Mouse (Mus musculus): ENCODE data around the gene Ruvbl1.

Ruvbl1 gene

GRCm38 (mm10) chr6:88465181-88465920 lies at the start of gene Ruvbl1:
Gene Ruvbl1, plus strand, starts transcription at chr6:88465409.
- DNase-seq (ENCODE audit: low spot score in 2 of 2) = peak; percentile 85 to 95

- no peak for DNase-seq (ENCODE audit: low spot score in 2 of 2)
Observed at GRCm38 (mm10) chr6:88416130-88416758, 49.0 kb upstream of the Ruvbl1 start.

- no peak for DNase-seq (ENCODE audit: low spot score in 2 of 2)
Observed at GRCm38 (mm10) chr6:88431202-88431601, 34.0 kb upstream of the Ruvbl1 start.

- DNase-seq (ENCODE audit: low spot score in 2 of 2) = no peak
Observed at GRCm38 (mm10) chr6:88435609-88436008, 29.6 kb upstream of the Ruvbl1 start.

GRCm38 (mm10) chr6:88439056-88439455 lies 26.2 kb upstream of the Ruvbl1 start:
- peak in 1 of 2 experiments; percentile 38 for DNase-seq (ENCODE audit: low spot score in 2 of 2)

GRCm38 (mm10) chr6:88442551-88442950 lies 22.7 kb upstream of the Ruvbl1 start:
- no peak for DNase-seq (ENCODE audit: low spot score in 2 of 2)

- DNase-seq (ENCODE audit: low spot score in 2 of 2) = no peak
Observed at GRCm38 (mm10) chr6:88443446-88443845, 21.8 kb upstream of the Ruvbl1 start.

- DNase-seq (ENCODE audit: low spot score in 2 of 2) = no peak
Observed at GRCm38 (mm10) chr6:88444076-88444750, 21.0 kb upstream of the Ruvbl1 start.

GRCm38 (mm10) chr6:88445661-88446060 lies 19.5 kb upstream of the Ruvbl1 start:
- no peak for DNase-seq (ENCODE audit: low spot score in 2 of 2)

- DNase-seq (ENCODE audit: low spot score in 2 of 2) = peak; percentile 58 to 80
Observed at GRCm38 (mm10) chr6:88446063-88447002, 18.9 kb upstream of the Ruvbl1 start, which contains the start of gene Eefsec. Gene Eefsec, minus strand, starts transcription at chr6:88446539.

- no peak for DNase-seq (ENCODE audit: low spot score in 2 of 2)
Observed at GRCm38 (mm10) chr6:88447454-88447853, 17.8 kb upstream of the Ruvbl1 start.

- DNase-seq (ENCODE audit: low spot score in 2 of 2) = no peak
Observed at GRCm38 (mm10) chr6:88454545-88454944, 10.7 kb upstream of the Ruvbl1 start.

GRCm38 (mm10) chr6:88469878-88470277 lies 4.7 kb downstream of the Ruvbl1 start:
- no peak for DNase-seq (ENCODE audit: low spot score in 2 of 2)

GRCm38 (mm10) chr6:88480421-88480820 lies 15.2 kb downstream of the Ruvbl1 start:
- no peak for DNase-seq (ENCODE audit: low spot score in 2 of 2)

GRCm38 (mm10) chr6:88483111-88483510 lies 17.9 kb downstream of the Ruvbl1 start:
- no peak for DNase-seq (ENCODE audit: low spot score in 2 of 2)

- DNase-seq (ENCODE audit: low spot score in 2 of 2) = no peak
Observed at GRCm38 (mm10) chr6:88483913-88484312, 18.7 kb downstream of the Ruvbl1 start.

GRCm38 (mm10) chr6:88485378-88485777 lies 20.2 kb downstream of the Ruvbl1 start:
- no peak for DNase-seq (ENCODE audit: low spot score in 2 of 2)

GRCm38 (mm10) chr6:88486893-88487292 lies 21.7 kb downstream of the Ruvbl1 start:
- peak in 1 of 2 experiments; percentile 79 for DNase-seq (ENCODE audit: low spot score in 2 of 2)

- DNase-seq (ENCODE audit: low spot score in 2 of 2) = peak in 1 of 2 experiments; percentile 44
Observed at GRCm38 (mm10) chr6:88489026-88489425, 23.8 kb downstream of the Ruvbl1 start.

- no peak for DNase-seq (ENCODE audit: low spot score in 2 of 2)
Observed at GRCm38 (mm10) chr6:88489834-88490233, 24.6 kb downstream of the Ruvbl1 start.

- DNase-seq (ENCODE audit: low spot score in 2 of 2) = peak in 1 of 2 experiments; percentile 54
Observed at GRCm38 (mm10) chr6:88490629-88491354, 25.6 kb downstream of the Ruvbl1 start.
